Mouse (Mus musculus) heart, adult 2 months (tissue): Measurements from ENCODE around the gene Hist1h4m. TPM values are rescaled to one million over a fixed set of nuclear protein-coding genes. Genes with fewer than 3 reads are reported as not detected.
"Not testable (repeated sequence)": the region's sequence is repeated elsewhere in the genome, so short reads cannot be mapped to it uniquely, and the experiment has no call there.

Experiments used
- DNase-seq, 2 experiments: peaks; one replicate each; pipeline ENCODE4 v3.0.0; 2021
- H3K27ac ChIP-seq: fragments of 200-600 bp; 2 replicates; pipeline ENCODE4 v1.8.1; 2022
- H3K27me3 ChIP-seq: fragments of 200-500 bp; 2 replicates; pipeline ENCODE4 v1.6.1; 2012; ENCODE audit warnings: mild to moderate bottlenecking, low read length, inconsistent platforms, mixed read lengths; ENCODE audit not compliant: control insufficient read depth, insufficient read depth
- H3K36me3 ChIP-seq: fragments of 200-500 bp; 2 replicates; pipeline ENCODE4 v1.6.1; 2012; ENCODE audit warnings: low read length, inconsistent platforms; ENCODE audit not compliant: control insufficient read depth, insufficient read depth
- H3K4me1 ChIP-seq: fragments of 200-500 bp; 2 replicates; pipeline ENCODE4 v1.6.1; 2011; ENCODE audit warnings: low read length; ENCODE audit not compliant: control insufficient read depth, insufficient read depth
- H3K4me3 ChIP-seq: fragments of 200-600 bp; 2 replicates; pipeline ENCODE4 v1.8.1; 2022
- H3K79me2 ChIP-seq: fragments of 200-500 bp; replicated peaks from 2 replicates; pipeline ENCODE4 v1.6.1; 2012; ENCODE audit warnings: mild to moderate bottlenecking, inconsistent platforms, low read length, moderate library complexity, mixed read lengths; ENCODE audit not compliant: control insufficient read depth, insufficient read depth
- H3K9ac ChIP-seq: fragments of 200-500 bp; 2 replicates; pipeline ENCODE4 v1.6.1; 2012; ENCODE audit warnings: low read depth, mild to moderate bottlenecking, control low read depth, inconsistent platforms, low read length, mixed read lengths
- CTCF ChIP-seq: fragments of 200-600 bp; IDR thresholded peaks from 2 replicates; pipeline ENCODE4 v1.8.1; 2022; ENCODE audit warnings: antibody characterized with exemption, mild to moderate bottlenecking, moderate library complexity
- EP300 ChIP-seq: fragments of 200-500 bp; IDR thresholded peaks from 2 replicates; pipeline ENCODE4 v1.6.1; 2011; ENCODE audit warnings: low read depth, low read length, control low read depth; ENCODE audit not compliant: insufficient read depth
- POLR2A ChIP-seq: fragments of 200-500 bp; IDR thresholded peaks from 2 replicates; pipeline ENCODE4 v1.6.1; 2011; ENCODE audit warnings: mild to moderate bottlenecking, low read depth, low read length, control low read depth; ENCODE audit not compliant: insufficient read depth
- WGBS: fragments of 180-500 bp; shearing (Covaris S2); methylation state at CpG from one replicate; pipeline ENCODE4 v1.1.7; 2018; 5-methylcytosine and 5-hydroxymethylcytosine counted together
- intact Hi-C: fragments of 180-260 bp; cut with DNase I; formaldehyde crosslinking; loops from one replicate; pipeline ENCODE4 v1.15.1; 2025
- polyA plus RNA-seq: library from polyadenylated mRNA; depleted of rRNA; stranded (reverse); fragments of >200 nt; gene quantifications from 2 replicates; pipeline ENCODE4 v1.2.3, GENCODE M21; 2012
- total RNA-seq, 2 experiments: library from RNA; stranded (reverse); gene quantifications; 2 replicates each; pipeline ENCODE4 v1.2.3; 2021

Hist1h4m gene
- total and polyA plus RNA-seq, 3 experiments = 42.6 to 56.8 TPM; not detected in 1

DNA sequence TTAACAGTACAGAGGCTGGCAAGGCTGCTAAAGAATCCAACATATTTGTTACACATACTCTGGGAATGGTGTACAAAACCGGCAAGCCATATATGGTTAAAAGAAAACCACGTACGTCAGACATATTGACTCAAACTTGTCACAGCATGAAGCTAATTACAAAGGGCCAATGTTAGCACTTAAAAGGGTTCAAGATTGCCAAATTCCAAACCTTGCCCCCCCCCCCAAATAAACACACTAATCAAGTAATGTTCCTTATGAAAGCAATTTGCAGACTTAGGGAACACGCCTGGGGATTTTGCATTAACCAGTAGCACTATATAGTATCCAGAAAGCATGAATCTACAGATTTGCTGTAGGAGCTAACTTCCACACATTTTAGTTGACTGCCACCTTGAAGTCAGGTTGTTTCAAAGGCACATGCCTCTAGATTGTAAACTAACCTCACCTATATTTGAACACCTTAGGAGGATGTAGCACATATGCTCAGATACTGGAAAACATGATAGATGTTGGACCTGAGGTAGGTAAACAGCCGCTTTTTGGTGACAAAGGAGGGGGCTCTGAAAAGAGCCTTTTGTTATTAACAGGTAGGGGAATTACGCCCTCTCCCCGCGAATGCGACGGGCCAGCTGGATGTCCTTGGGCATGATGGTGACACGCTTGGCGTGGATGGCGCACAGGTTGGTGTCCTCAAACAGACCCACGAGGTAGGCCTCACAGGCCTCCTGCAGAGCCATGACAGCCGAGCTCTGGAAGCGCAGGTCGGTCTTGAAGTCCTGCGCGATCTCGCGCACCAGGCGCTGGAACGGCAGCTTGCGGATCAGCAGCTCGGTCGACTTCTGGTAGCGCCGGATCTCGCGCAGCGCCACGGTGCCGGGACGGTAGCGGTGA, 28.9 kb upstream of the Hist1h4m start:
- H3K27me3 ChIP-seq, H3K4me1 ChIP-seq, H3K36me3 ChIP-seq, H3K79me2 ChIP-seq: not testable (repeated sequence)
- TF ChIP-seq POLR2A = 0 out of 2 replicates have a peak, but pooled peaks have one; percentile 43
- peak; percentile 33 to 41 for DNase-seq
- H3K9ac ChIP-seq = peak overlapping the region; percentile 76
- H3K27ac ChIP-seq = peak overlapping the region; percentile 44; the same call in 1 of the 2 replicates
- intact Hi-C loops = loop anchor here (10.0 kb wide), 1 partner anchor 1802 kb away; the partner anchor contains the start of gene Hist1h4d
- WGBS = 6% methylated on average over 14 of the region's 35 CpGs
- H3K4me3 ChIP-seq = peak overlapping the region; percentile 57

DNA sequence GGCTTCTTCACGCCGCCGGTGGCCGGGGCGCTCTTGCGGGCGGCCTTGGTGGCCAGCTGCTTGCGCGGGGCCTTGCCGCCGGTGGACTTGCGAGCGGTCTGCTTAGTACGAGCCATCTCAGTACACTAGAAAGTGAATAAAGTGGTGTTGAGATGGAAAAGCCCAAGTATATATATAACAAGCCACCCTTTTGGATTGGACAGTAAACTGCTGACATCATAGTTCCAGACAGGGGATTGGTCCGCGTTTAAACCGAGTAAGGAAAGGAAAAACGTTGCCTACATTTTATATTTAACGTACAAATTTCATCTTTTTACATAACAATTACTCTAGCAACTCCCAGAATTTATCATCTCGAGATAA, 28.3 kb upstream of the Hist1h4m start, which contains the start of gene Hist1h3i:
TSS of gene Hist1h3i (minus strand) at position 116 of the 363 bp plus-strand sequence.
- peak within 1 kb of the TSS; percentile 76 for H3K9ac ChIP-seq
- H3K4me3 ChIP-seq = peak within 1 kb of the TSS; percentile 57
- TF ChIP-seq EP300 (no peak), POLR2A (peak; percentile 63)
- intact Hi-C loops = loop anchor here (10.0 kb wide), 1 partner anchor 1802 kb away; the partner anchor contains the start of gene Hist1h4d
- H3K4me1 ChIP-seq = peaks cover 2% of the 10 kb centered on the region; the same call in 1 of the 2 replicates
- H3K79me2 ChIP-seq = no peaks in the 10 kb centered on the region
- peak within 1 kb of the TSS; percentile 44 for H3K27ac ChIP-seq
- no peaks in the 10 kb centered on the region for H3K36me3 ChIP-seq
- H3K27me3 ChIP-seq = no peaks in the 10 kb centered on the region
- WGBS = under 1% methylated on average over 20 of the region's 20 CpGs
- DNase-seq = peak; percentile 42 to 70

DNA sequence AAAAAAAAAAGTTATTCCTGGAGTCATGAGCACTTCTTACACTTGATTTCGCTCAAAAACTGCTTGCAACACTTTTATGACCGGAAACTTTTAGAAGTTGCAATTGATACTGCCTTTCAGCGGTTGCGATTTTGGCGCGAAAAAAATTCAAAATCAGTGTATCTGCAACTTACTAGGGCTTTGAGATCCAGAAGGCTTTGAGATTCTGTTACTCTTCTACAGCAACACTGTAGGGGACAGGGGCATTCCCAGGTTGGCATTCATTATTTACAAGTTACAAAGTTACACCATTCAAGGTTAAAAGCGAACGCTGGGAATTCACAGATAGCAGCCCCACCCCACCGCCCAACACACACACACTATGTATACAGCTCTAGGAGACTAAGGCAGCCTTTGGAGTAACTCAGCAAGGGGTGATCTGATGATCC, 27.8 kb upstream of the Hist1h4m start:
- TF ChIP-seq CTCF (no peak), EP300 (no peak), POLR2A (no peak)
- intact Hi-C loops = loop anchor here (10.0 kb wide), 1 partner anchor 1801 kb away; the partner anchor contains the start of gene Hist1h4d
- Histone ChIP-seq H3K27ac (peak overlapping the region; percentile 44), H3K79me2 (no peaks in the 10 kb centered on the region), H3K36me3 (no peaks in the 10 kb centered on the region), H3K27me3 (no peaks in the 10 kb centered on the region), H3K9ac (no peak overlapping the region), H3K4me1 (peaks cover 2% of the 10 kb centered on the region; the same call in 1 of the 2 replicates), H3K4me3 (peak overlapping the region; percentile 57)
- 3% methylated on average over 9 of the region's 9 CpGs for WGBS
- peak in 1 of 2 experiments; percentile 5 for DNase-seq

DNA sequence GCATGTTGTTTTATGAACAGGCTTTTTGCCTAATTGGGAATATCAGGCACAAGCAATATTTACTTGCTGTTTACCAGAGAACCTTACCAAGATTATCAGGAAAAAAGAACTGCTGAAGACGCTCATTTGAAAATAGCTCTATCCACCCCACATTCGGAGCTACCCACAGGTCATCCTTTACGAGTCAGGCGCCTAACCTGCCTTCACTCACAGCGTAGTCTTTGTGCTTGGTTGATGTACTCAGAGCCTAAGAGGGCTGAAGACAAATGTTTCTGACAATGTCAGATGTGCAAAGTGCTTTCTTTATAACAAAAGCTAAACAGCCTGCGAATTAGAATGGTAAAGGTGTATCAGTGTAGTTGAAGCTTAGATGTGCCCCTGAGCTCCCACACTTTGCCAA, 27.2 kb upstream of the Hist1h4m start:
- no peak overlapping the region for H3K4me3 ChIP-seq
- 75% methylated on average over 6 of the region's 6 CpGs for WGBS
- H3K27me3 ChIP-seq = no peaks in the 10 kb centered on the region
- no peak overlapping the region for H3K9ac ChIP-seq
- intact Hi-C loops = loop anchor here (10.0 kb wide), 1 partner anchor 1800 kb away; the partner anchor contains the start of gene Hist1h4d
- H3K36me3 ChIP-seq = no peaks in the 10 kb centered on the region
- TF ChIP-seq CTCF = no peak
- no peak for TF ChIP-seq EP300
- TF ChIP-seq POLR2A = no peak
- no peaks in the 10 kb centered on the region for H3K79me2 ChIP-seq
- no peak overlapping the region for H3K27ac ChIP-seq
- H3K4me1 ChIP-seq = peaks cover 2% of the 10 kb centered on the region; the same call in 1 of the 2 replicates
- DNase-seq = no peak

DNA sequence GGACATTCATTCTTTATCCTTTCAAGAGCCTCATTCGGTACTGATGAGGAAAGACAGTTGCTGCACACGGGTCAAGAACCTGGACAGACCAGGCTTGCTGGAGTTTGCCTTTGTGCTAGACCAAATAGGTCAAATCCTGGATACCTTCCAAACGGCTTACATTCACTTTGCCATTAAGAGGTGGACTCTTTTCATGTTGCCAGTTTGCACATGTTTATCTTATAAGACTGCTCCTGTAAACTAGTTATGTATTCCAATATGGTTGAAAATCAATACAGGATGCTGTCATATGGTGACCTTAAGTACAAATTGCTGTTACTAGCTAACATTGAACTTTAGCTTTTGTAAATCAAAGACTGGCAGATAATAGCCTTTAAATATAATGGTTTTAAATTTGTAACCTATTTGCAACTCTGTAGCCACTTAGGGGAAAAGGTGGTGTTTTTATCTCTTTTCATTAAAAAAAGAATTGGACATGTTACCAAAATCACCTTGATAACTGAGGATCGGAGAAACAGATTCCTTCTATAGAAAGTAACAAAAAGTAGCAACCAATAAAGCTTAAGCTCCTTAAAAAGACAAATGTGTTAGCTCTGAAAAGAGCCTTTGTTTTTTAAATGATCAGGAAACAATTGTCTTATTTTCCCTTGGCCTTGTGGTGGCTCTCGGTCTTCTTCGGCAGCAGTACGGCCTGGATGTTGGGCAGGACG, 25.2 kb upstream of the Hist1h4m start:
- DNase-seq = no peak
- no peaks in the 10 kb centered on the region for H3K79me2 ChIP-seq
- no peaks in the 10 kb centered on the region for H3K27me3 ChIP-seq
- H3K36me3 ChIP-seq = no peaks in the 10 kb centered on the region
- whole genome bisulfite sequencing = 18% methylated on average over 8 of the region's 8 CpGs
- H3K4me1 ChIP-seq = peaks cover 2% of the 10 kb centered on the region; the same call in 1 of the 2 replicates
- H3K4me3 ChIP-seq = no peak overlapping the region
- H3K27ac ChIP-seq = no peak overlapping the region; the same call in 1 of the 2 replicates
- TF ChIP-seq POLR2A (no peak), EP300 (no peak), CTCF (no peak)
- intact Hi-C loops = loop anchor here (2.0 to 10.0 kb wide), 2 partner anchors 34 to 1798 kb away; partner anchors contain the start of genes Hist1h2ak and Hist1h4d
- peak overlapping the region; percentile 61; the same call in 1 of the 2 replicates for H3K9ac ChIP-seq
